Mouse (Mus musculus): Measurements from ENCODE around the gene Rab31. TPM values are rescaled to one million over a fixed set of nuclear protein-coding genes. Genes with fewer than 3 reads are reported as not detected.

The Rab31 gene
- polyA plus RNA-seq, 1 experiment from 2014 or later, result 49.8 TPM

- Histone ChIP-seq H3K4me2 (replicated peaks) (peak overlapping the region; percentile 28; the same call in 1 of the 2 replicates), H3K27me3 (no peaks in the 10 kb centered on the region), H3K4me3 (replicated peaks) (0 out of 2 replicates have a peak overlapping the region, but pooled peaks have one; percentile 1), H3K36me3 (no peaks in the 10 kb centered on the region), H3K9me3 (replicated peaks) (no peaks in the 10 kb centered on the region), H3K27ac (replicated peaks) (peak overlapping the region; percentile 94), H3K4me1 (peaks cover 24% of the 10 kb centered on the region), H3K9ac (no peak overlapping the region)
- ATAC-seq (ENCODE audit: insufficient number of reproducible peaks, low FRiP score, low TSS enrichment, low read depth), result peak; percentile 69
- 29% methylated on average over 13 of the region's 13 CpGs for WGBS
Measured at GRCm38 (mm10) chr17:65701797-65702566, 70.6 kb downstream of the Rab31 start.

- Histone ChIP-seq H3K9ac (no peak overlapping the region), H3K4me2 (replicated peaks) (no peak overlapping the region), H3K9me3 (replicated peaks) (no peaks in the 10 kb centered on the region), H3K36me3 (no peaks in the 10 kb centered on the region), H3K4me3 (replicated peaks) (no peak overlapping the region), H3K4me1 (peaks cover 24% of the 10 kb centered on the region), H3K27me3 (no peaks in the 10 kb centered on the region), H3K27ac (replicated peaks) (peak overlapping the region; percentile 94)
- 70% methylated on average over 8 of the region's 8 CpGs for WGBS
- no peak for ATAC-seq (ENCODE audit: insufficient number of reproducible peaks, low FRiP score, low TSS enrichment, low read depth)
Measured at GRCm38 (mm10) chr17:65701356-65701755, 71.2 kb downstream of the Rab31 start.

- no peaks in the 10 kb centered on the region for H3K27me3 ChIP-seq
- H3K4me2 ChIP-seq (replicated peaks), result no peak overlapping the region
- H3K27ac ChIP-seq (replicated peaks), result 0 out of 2 replicates have a peak overlapping the region, but pooled peaks have one; percentile 11
- H3K9ac ChIP-seq, result no peak overlapping the region
- 53% methylated on average over 4 of the region's 4 CpGs for WGBS
- no peak for ATAC-seq (ENCODE audit: insufficient number of reproducible peaks, low FRiP score, low TSS enrichment, low read depth)
- peaks cover 24% of the 10 kb centered on the region for H3K4me1 ChIP-seq
- no peaks in the 10 kb centered on the region for H3K9me3 ChIP-seq (replicated peaks)
- H3K4me3 ChIP-seq (replicated peaks), result no peak overlapping the region
- H3K36me3 ChIP-seq, result no peaks in the 10 kb centered on the region
Measured at GRCm38 (mm10) chr17:65700060-65700459, 72.5 kb downstream of the Rab31 start.

GRCm38 (mm10) chr17:65697791-65698463 lies 74.6 kb downstream of the Rab31 start:
- no peak for ATAC-seq (ENCODE audit: insufficient number of reproducible peaks, low FRiP score, low TSS enrichment, low read depth)
- Histone ChIP-seq H3K36me3 (0 out of 2 replicates have a peak, but pooled peaks cover 2% of the 10 kb centered on the region), H3K9ac (no peak overlapping the region), H3K4me2 (replicated peaks) (no peak overlapping the region), H3K4me3 (replicated peaks) (no peak overlapping the region), H3K9me3 (replicated peaks) (no peaks in the 10 kb centered on the region), H3K4me1 (peaks cover 24% of the 10 kb centered on the region), H3K27me3 (no peaks in the 10 kb centered on the region), H3K27ac (replicated peaks) (0 out of 2 replicates have a peak overlapping the region, but pooled peaks have one; percentile 39)
- WGBS, result 66% methylated on average over 12 of the region's 12 CpGs

GRCm38 (mm10) chr17:65696939-65697338 lies 75.6 kb downstream of the Rab31 start:
- no peak for ATAC-seq (ENCODE audit: insufficient number of reproducible peaks, low FRiP score, low TSS enrichment, low read depth)
- 92% methylated on average over 13 of the region's 13 CpGs for WGBS
- 0 out of 2 replicates have a peak, but pooled peaks cover 2% of the 10 kb centered on the region for H3K36me3 ChIP-seq

GRCm38 (mm10) chr17:65692276-65692675 lies 80.3 kb downstream of the Rab31 start:
- 75% methylated on average over 4 of the region's 4 CpGs for WGBS
- Histone ChIP-seq H3K4me1 (no peaks in the 10 kb centered on the region), H3K36me3 (0 out of 2 replicates have a peak, but pooled peaks cover 2% of the 10 kb centered on the region)

More at GRCm38 (mm10) chr17:65696939-65697338, 75.6 kb downstream of the Rab31 start:
- Histone ChIP-seq H3K9ac (no peak overlapping the region), H3K4me2 (replicated peaks) (no peak overlapping the region), H3K27me3 (no peaks in the 10 kb centered on the region), H3K9me3 (replicated peaks) (no peaks in the 10 kb centered on the region), H3K4me3 (replicated peaks) (no peak overlapping the region), H3K27ac (replicated peaks) (no peak overlapping the region), H3K4me1 (peaks cover 19% of the 10 kb centered on the region)

GRCm38 (mm10) chr17:65683731-65684130 lies 88.8 kb downstream of the Rab31 start:
- 58% methylated on average over 2 of the region's 2 CpGs for WGBS
- no peaks in the 10 kb centered on the region for H3K9me3 ChIP-seq (replicated peaks)
- no peaks in the 10 kb centered on the region for H3K27me3 ChIP-seq
- H3K27ac ChIP-seq (replicated peaks), result no peak overlapping the region; the same call in 1 of the 2 replicates
- H3K4me1 ChIP-seq, result peaks cover 9% of the 10 kb centered on the region
- ATAC-seq (ENCODE audit: insufficient number of reproducible peaks, low FRiP score, low TSS enrichment, low read depth), result no peak
- no peak overlapping the region for H3K4me3 ChIP-seq (replicated peaks)
- H3K36me3 ChIP-seq, result no peaks in the 10 kb centered on the region
- H3K4me2 ChIP-seq (replicated peaks), result no peak overlapping the region
- no peak overlapping the region for H3K9ac ChIP-seq

More at GRCm38 (mm10) chr17:65692276-65692675, 80.3 kb downstream of the Rab31 start:
- Histone ChIP-seq H3K4me2 (replicated peaks) (no peak overlapping the region), H3K9me3 (replicated peaks) (no peaks in the 10 kb centered on the region), H3K27me3 (no peaks in the 10 kb centered on the region), H3K4me3 (replicated peaks) (no peak overlapping the region), H3K27ac (replicated peaks) (no peak overlapping the region), H3K9ac (no peak overlapping the region)
- ATAC-seq (ENCODE audit: insufficient number of reproducible peaks, low FRiP score, low TSS enrichment, low read depth), result no peak

- ATAC-seq (ENCODE audit: insufficient number of reproducible peaks, low FRiP score, low TSS enrichment, low read depth), result no peak
- H3K27ac ChIP-seq (replicated peaks), result no peak overlapping the region; the same call in 1 of the 2 replicates
- WGBS, result 75% methylated on average over 3 of the region's 3 CpGs
- H3K4me2 ChIP-seq (replicated peaks), result no peak overlapping the region
- no peak overlapping the region for H3K4me3 ChIP-seq (replicated peaks)
- no peaks in the 10 kb centered on the region for H3K36me3 ChIP-seq
- H3K27me3 ChIP-seq, result no peaks in the 10 kb centered on the region
- no peaks in the 10 kb centered on the region for H3K9me3 ChIP-seq (replicated peaks)
- H3K4me1 ChIP-seq, result peaks cover 9% of the 10 kb centered on the region
- no peak overlapping the region for H3K9ac ChIP-seq
Measured at GRCm38 (mm10) chr17:65683316-65683715, 89.2 kb downstream of the Rab31 start.

- WGBS, result 89% methylated on average over 5 of the region's 5 CpGs
Measured at GRCm38 (mm10) chr17:65682071-65682680, 90.4 kb downstream of the Rab31 start.

GRCm38 (mm10) chr17:65681516-65681915 lies 91.0 kb downstream of the Rab31 start:
- Histone ChIP-seq H3K4me2 (replicated peaks) (no peak overlapping the region), H3K36me3 (no peaks in the 10 kb centered on the region), H3K9ac (no peak overlapping the region), H3K9me3 (replicated peaks) (no peaks in the 10 kb centered on the region), H3K4me1 (peaks cover 9% of the 10 kb centered on the region), H3K27ac (replicated peaks) (no peak overlapping the region), H3K4me3 (replicated peaks) (no peak overlapping the region), H3K27me3 (no peaks in the 10 kb centered on the region)
- 72% methylated on average over 6 of the region's 6 CpGs for WGBS
- no peak for ATAC-seq (ENCODE audit: insufficient number of reproducible peaks, low FRiP score, low TSS enrichment, low read depth)

More at GRCm38 (mm10) chr17:65682071-65682680, 90.4 kb downstream of the Rab31 start:
- no peak for ATAC-seq (ENCODE audit: insufficient number of reproducible peaks, low FRiP score, low TSS enrichment, low read depth)
- no peak overlapping the region for H3K4me2 ChIP-seq (replicated peaks)
- H3K4me3 ChIP-seq (replicated peaks), result no peak overlapping the region
- H3K36me3 ChIP-seq, result no peaks in the 10 kb centered on the region
- H3K9ac ChIP-seq, result no peak overlapping the region
- H3K27ac ChIP-seq (replicated peaks), result no peak overlapping the region
- H3K4me1 ChIP-seq, result peaks cover 9% of the 10 kb centered on the region
- no peaks in the 10 kb centered on the region for H3K9me3 ChIP-seq (replicated peaks)
- H3K27me3 ChIP-seq, result no peaks in the 10 kb centered on the region
